Mouse (Mus musculus) MN1 (cell line): Measurements from ENCODE around the gene March10.
A peak's percentile ranks its signal among the peaks of the same experiment; 100 is the strongest.

Experiments used
- DNase-seq: peaks from one replicate; pipeline ENCODE4 v3.0.0-alpha.2; 2016; ENCODE audit warnings: low spot score

March10 gene

GRCm38 (mm10) chr11:105352954-105353890 is 103.3 kb downstream of the March10 start:
- DNase-seq, result peak; percentile 31

DNA sequence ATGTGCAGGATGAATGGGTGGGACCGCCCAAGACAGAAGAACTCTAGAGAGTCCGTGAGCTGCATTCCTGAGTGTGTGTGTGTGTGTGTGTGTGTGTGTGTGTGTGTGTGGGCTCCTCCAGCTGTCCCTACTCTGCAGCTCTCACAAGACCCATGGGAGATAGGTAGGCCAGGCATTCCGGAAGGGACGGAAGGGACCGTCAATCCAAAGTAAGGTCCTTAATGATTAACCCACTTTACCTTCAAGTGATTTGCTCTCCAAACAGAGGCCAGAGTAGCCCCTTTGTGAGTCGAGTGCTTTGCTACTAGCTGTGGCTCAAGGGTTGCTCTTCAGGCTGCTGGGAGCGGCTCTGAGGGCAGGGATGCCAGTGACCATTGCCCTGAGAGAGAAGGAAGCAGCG is 104.4 kb downstream of the March10 start:
- no peak for DNase-seq

GRCm38 (mm10) chr11:105350643-105351042 is 105.9 kb downstream of the March10 start:
- no peak for DNase-seq

- DNase-seq, result no peak
These were observed 106.7 kb downstream of the March10 start for GRCm38 (mm10) chr11:105349780-105350324.

- no peak for DNase-seq
These were observed 108.0 kb downstream of the March10 start for GRCm38 (mm10) chr11:105348495-105348982.

DNA sequence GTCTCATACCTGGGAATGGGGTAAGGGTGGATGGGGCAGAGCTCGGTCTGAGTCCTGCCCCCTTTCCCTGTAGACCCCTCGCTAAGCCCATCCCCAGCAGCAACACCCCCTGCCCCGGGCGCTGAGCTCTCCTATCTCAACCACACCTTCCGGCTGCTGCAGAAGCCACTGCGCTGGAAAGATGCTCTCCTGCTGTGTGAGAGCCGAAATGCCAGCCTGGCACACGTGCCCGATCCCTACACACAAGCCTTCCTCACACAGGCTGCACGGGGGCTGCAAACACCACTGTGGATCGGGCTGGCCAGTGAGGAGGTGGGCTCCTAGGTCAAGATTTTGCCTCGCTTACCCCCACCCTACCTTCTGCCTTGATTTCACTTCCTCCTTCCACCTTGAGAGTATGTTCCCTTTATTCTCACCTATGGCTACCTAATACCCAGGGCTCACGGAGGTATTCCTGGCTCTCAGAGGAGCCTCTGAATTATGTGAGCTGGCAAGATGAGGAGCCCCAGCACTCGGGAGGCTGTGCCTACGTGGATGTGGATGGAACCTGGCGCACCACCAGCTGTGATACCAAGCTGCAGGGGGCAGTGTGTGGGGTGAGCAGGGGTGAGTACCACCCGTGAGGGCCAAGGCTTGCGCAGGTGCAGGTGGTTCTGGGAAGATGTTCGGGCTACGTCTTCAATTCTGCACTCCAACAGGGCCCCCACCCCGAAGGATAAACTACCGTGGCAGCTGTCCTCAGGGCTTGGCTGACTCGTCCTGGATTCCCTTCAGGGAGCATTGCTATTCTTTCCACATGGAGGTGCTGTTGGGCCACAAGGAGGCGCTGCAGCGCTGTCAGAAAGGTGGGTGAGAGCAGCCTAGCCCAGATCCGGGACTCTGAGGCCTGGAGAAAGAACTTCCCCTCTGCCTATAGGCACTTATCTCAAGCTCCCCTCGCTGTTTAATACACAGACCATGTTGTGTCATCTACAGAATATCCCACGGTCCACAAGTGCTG is 109.1 kb downstream of the March10 start:
- DNase-seq, result peak; percentile 59

- DNase-seq, result no peak
These were observed 111.3 kb downstream of the March10 start for GRCm38 (mm10) chr11:105345284-105345683.

DNA sequence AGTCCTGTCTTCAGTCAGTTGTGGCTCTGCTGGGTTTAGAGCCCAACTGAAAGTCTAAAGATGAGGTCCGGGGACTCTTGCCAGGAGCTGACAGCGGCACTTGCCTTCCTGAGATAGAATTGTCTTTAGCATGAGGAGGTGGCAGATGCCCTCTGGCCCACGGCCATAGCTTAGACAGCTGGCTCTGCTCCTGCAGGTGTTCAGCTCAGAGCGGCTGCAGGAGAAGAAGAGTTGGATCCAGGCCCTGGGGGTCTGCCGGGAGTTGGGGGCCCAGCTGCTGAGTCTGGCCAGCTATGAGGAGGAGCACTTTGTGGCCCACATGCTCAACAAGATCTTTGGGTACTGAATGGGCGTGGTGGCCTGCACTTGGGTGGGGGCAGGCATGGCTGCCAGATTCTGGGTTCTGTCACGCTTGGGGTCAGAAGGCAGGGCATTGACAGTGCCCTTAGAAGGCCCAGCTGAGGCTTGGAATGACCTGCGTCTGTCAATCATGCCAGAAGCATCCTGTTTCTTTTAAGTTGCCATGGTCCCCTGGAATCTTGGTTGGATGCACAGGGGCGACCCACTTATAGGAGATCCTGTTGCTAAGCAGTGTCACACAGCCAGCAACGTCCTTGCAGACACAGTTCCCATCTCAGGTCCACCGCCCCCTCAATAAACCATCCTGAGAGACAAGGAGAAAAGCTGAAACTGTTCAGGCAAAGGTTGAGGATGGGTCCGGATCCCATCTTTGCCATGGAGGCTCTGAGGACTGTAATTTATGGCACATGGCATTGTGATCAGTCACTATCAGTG is 117.7 kb downstream of the March10 start:
- peak; percentile 21 for DNase-seq

GRCm38 (mm10) chr11:105333867-105334670 is 122.5 kb downstream of the March10 start:
- no peak for DNase-seq

DNA sequence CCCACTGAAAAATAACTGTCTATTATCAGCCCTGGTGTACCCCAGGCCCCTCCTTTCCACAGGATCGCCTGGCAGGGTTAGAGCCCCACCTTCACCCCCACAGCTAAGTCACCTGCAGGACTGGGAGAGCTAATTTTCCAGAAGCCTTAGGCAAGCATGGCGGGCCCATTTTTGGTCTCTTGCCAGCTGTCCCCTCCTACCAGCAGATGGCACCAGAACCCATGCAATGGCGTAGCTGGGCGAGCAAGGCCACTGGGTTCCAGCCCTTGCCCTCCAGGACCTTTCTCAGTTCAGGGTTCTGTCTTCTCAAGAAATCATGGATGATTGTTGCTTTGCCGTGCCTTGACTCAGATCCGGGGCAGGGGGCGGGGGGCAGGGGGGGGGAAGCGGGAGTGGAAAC is 124.1 kb downstream of the March10 start:
- DNase-seq, result peak; percentile 87

- DNase-seq, result peak; percentile 77
These were observed 124.8 kb downstream of the March10 start for GRCm38 (mm10) chr11:105331732-105332131.

GRCm38 (mm10) chr11:105331129-105331528 is 125.4 kb downstream of the March10 start:
- DNase-seq, result no peak

- DNase-seq, result no peak
These were observed 126.6 kb downstream of the March10 start for GRCm38 (mm10) chr11:105329962-105330361.

DNA sequence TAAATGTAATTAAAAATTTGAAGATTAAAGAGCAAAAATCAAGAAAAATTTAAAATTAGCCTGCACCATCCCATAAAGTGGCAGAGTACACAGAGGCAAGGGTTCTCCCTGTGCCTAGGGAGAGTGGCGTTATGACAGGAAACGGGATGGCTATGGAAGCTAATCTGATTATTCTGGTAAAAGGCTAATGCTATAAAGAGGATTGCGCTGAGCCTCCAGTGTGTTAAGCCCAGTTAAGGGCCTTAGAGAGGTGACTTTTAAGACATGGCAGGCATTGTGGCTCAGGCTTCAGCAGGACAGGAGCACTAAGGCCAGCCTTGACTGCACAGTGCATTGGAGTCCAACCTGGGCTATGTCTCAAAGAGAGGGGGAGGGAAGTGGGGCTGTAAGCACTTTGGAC is 129.4 kb downstream of the March10 start:
- no peak for DNase-seq

DNA sequence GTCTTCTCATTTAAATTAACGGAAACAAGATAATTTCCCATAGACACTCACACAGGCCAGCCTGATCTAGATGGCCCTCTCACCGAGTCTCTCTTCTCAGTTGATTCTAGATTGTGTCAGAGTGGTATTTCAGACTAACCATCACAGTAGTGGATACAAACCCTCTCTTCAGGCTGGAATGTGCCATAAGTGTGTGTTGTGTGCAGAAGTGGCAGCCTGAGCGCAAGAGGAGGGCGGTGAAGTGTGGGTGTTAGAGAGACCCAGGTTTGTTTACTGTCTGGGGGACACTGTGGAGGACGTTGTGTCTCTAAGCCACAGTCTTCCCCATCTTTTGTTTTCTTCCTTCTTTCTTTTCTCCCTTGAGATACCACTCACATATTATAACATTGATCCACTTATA is 133.0 kb downstream of the March10 start:
- DNase-seq, result no peak

- DNase-seq, result no peak
These were observed 135.4 kb downstream of the March10 start for GRCm38 (mm10) chr11:105321090-105321489.

DNA sequence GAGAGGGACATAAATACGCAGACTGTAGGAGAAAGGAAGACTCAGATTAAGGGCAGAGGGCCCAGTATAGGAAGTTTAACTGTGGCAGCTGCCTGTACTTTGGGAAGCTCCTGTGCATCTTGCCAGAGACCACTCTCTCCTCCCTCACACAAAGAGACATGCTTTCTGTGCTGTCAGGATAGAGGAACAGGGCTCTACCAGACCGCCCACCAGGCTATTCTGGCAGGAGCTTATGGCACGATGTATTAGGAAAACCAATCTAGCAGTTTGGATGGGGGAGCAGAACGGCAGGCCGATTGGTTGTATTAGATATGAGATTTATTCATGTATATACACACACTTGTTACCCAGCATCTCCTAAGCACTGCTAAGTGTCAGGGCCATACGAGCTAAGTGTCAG is 138.8 kb downstream of the March10 start:
- no peak for DNase-seq

- DNase-seq, result no peak
These were observed 140.4 kb downstream of the March10 start for GRCm38 (mm10) chr11:105316121-105316520.

GRCm38 (mm10) chr11:105315296-105315695 is 141.2 kb downstream of the March10 start:
- DNase-seq, result peak; percentile 28

DNA sequence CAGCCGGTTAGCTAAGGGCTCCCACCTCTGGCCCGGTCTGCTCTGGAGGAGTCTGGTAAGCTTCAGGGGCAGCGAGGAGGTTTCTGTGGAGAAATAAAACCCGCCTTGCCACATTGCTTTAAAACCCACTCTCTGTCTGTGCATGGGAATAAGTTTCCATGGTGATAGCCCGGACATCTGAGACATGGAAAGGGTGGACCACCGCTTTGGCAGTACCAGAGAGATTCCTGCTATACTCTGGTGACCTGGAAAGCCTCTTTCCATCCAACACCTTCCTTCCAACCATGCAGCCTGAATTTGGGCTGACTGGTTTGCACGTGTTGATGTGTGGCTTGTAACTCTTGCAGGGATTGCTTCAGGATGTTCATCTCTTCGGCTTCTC is 142.9 kb downstream of the March10 start:
- no peak for DNase-seq
